Mouse (Mus musculus) liver, embryonic 13.5 days (tissue): ENCODE data around the gene Mucl3. TPM values are rescaled to one million over a fixed set of nuclear protein-coding genes. Genes with fewer than 3 reads are reported as not detected.

Experiments
- ATAC-seq: fragments of 200-750 bp; cut with Nextera tagmentation; 2 replicates; pipeline ENCODE4 v1.8.0; 2017; ENCODE audit warnings: low read depth, mild to moderate bottlenecking, moderate number of reproducible peaks, moderate library complexity
- DNase-seq: peaks from one replicate; pipeline ENCODE4 v3.0.0; 2022
- H3K27ac ChIP-seq: fragments of 300-500 bp; sonication (generic); 2 replicates; pipeline ENCODE4 v1.5.1; 2015; ENCODE audit warnings: moderate library complexity, mild to moderate bottlenecking, inconsistent platforms
- H3K27me3 ChIP-seq: fragments of 300-500 bp; sonication (generic); 2 replicates; pipeline ENCODE4 v1.6.1; 2015; ENCODE audit warnings: mild to moderate bottlenecking, inconsistent platforms
- H3K36me3 ChIP-seq: fragments of 300-500 bp; sonication (generic); 2 replicates; pipeline ENCODE4 v1.6.1; 2015; ENCODE audit warnings: mild to moderate bottlenecking, inconsistent platforms
- H3K4me1 ChIP-seq: fragments of 300-500 bp; sonication (generic); replicated peaks from 2 replicates; pipeline ENCODE4 v1.6.1; 2015; ENCODE audit warnings: inconsistent platforms
- H3K4me2 ChIP-seq: fragments of 300-500 bp; sonication (generic); 2 replicates; pipeline ENCODE4 v1.6.1; 2015; ENCODE audit warnings: inconsistent platforms, mild to moderate bottlenecking, moderate library complexity
- H3K4me3 ChIP-seq: fragments of 300-500 bp; sonication (generic); replicated peaks from 2 replicates; pipeline ENCODE4 v1.5.1; 2015; ENCODE audit warnings: mild to moderate bottlenecking, inconsistent platforms
- H3K9ac ChIP-seq: fragments of 300-500 bp; sonication (generic); 2 replicates; pipeline ENCODE4 v1.6.1; 2015; ENCODE audit warnings: mild to moderate bottlenecking, inconsistent platforms
- H3K9me3 ChIP-seq: fragments of 300-500 bp; sonication (generic); replicated peaks from 2 replicates; pipeline ENCODE4 v1.6.1; 2016; ENCODE audit warnings: inconsistent platforms
- WGBS: fragments of 180-500 bp; shearing (Covaris S2); methylation state at CpG from one replicate; pipeline ENCODE4 v1.1.7; 2015; ENCODE audit not compliant: insufficient replicate concordance; 5-methylcytosine and 5-hydroxymethylcytosine counted together
- polyA plus RNA-seq: library from polyadenylated mRNA; unstranded; fragments of >200 nt; fragmentation: Nextera tagmentation; extraction: Ambion mirVana; gene quantifications from 2 replicates; pipeline ENCODE4 v1.2.1, GENCODE M21; 2015

Mucl3 gene
- 0.03 and 0.06 TPM in 2 replicates for polyA plus RNA-seq

DNA sequence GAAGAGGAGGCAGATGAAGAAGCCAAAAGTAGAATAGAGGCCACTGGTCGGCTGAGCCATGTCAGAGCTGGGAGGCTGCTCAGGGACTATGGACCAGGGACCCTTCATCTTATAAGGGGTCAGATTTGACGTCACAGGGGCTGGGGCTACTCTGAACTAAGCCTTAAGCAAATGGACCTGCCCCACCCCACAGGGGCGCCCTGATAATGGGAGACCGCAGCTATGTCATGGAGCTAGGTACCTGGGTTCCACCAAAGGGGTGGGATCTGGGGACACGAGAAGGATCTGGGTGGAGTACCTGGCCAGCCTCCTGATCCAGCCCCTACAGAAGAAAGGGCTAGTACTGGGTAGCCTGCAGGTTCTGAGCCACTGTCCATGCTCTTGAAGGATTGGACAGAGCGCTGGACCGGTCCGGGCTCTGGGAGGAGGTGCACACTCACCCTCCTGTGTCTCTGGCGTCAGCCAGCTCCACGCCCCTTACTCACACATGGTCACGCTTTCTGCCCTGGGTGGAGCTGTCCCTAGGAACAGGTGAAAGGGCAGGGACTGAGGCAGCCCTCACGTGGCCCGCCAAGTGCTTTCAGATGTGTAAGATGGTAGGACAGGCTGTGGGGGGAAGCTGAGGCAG is at the start of gene Mucl3:
Gene Mucl3 (minus strand): TSS at position 87 of the 628 bp plus-strand sequence.
- Histone ChIP-seq H3K4me1 (no peaks in the 10 kb centered on the region), H3K27ac (no peak within 1 kb of the TSS), H3K36me3 (no peaks in the 10 kb centered on the region), H3K4me3 (no peak within 1 kb of the TSS), H3K9ac (no peak within 1 kb of the TSS), H3K27me3 (peaks cover 35% of the 10 kb centered on the region; the same call in 1 of the 2 replicates), H3K9me3 (no peaks in the 10 kb centered on the region), H3K4me2 (no peak within 1 kb of the TSS)
- no peak for ATAC-seq
- no peak for DNase-seq
- WGBS, result 51% methylated on average over 13 of the region's 13 CpGs

DNA sequence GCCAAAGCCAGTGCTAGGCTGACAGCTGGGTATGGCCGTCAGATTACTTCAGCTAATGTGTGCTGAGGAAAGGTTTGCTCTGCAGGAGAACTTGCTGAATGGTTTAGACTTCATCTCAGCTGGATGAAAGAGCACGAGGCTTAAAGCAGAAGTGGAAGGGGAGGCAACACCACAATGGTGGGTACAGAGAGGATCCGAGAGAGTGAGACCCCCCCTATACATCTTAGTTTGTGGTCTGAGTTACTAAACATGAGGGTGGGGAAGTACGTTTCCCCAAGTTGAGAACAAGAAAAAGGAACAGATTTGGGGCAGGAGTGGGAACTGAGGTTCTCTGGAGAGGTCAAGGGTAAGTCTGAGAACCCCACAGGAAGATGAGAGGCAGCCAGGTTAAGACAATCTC is 48.9 kb upstream of the Mucl3 start:
- ATAC-seq, result no peak
- H3K9me3 ChIP-seq, result 0 out of 2 replicates have a peak, but pooled peaks cover 3% of the 10 kb centered on the region
- no peak for DNase-seq
- WGBS, result 30% methylated on average over 4 of the region's 4 CpGs
- H3K9ac ChIP-seq, result no peak overlapping the region
- H3K4me1 ChIP-seq, result no peaks in the 10 kb centered on the region
- H3K4me3 ChIP-seq, result no peak overlapping the region
- no peak overlapping the region for H3K4me2 ChIP-seq
- no peaks in the 10 kb centered on the region for H3K36me3 ChIP-seq
- H3K27ac ChIP-seq, result no peak overlapping the region
- H3K27me3 ChIP-seq, result peaks cover 12% of the 10 kb centered on the region

DNA sequence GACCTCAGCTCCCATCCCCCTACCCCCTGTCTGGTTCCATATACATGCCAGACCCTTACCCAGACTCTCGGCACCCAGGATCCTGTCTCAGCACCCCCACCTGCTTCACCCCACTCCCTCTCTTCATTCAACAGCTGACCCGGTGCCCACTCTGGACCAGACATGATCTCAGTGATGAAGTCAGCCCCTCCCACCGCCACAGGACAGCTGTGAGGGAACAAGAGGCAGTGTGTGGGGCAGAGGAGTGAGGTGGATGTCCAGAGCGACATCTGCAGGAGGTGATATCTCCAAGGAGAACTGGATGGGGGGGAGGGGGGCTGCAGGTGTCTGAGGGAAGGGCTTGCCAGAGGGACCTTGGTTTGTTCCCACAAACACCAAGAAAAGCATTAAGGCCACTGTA is 48.3 kb upstream of the Mucl3 start:
- Histone ChIP-seq H3K9ac (no peak overlapping the region), H3K9me3 (0 out of 2 replicates have a peak, but pooled peaks cover 3% of the 10 kb centered on the region), H3K4me2 (no peak overlapping the region), H3K4me1 (no peaks in the 10 kb centered on the region), H3K27ac (no peak overlapping the region), H3K27me3 (peaks cover 7% of the 10 kb centered on the region), H3K36me3 (no peaks in the 10 kb centered on the region), H3K4me3 (no peak overlapping the region)
- WGBS, result 64% methylated on average over 4 of the region's 4 CpGs
- ATAC-seq, result no peak
- no peak for DNase-seq

DNA sequence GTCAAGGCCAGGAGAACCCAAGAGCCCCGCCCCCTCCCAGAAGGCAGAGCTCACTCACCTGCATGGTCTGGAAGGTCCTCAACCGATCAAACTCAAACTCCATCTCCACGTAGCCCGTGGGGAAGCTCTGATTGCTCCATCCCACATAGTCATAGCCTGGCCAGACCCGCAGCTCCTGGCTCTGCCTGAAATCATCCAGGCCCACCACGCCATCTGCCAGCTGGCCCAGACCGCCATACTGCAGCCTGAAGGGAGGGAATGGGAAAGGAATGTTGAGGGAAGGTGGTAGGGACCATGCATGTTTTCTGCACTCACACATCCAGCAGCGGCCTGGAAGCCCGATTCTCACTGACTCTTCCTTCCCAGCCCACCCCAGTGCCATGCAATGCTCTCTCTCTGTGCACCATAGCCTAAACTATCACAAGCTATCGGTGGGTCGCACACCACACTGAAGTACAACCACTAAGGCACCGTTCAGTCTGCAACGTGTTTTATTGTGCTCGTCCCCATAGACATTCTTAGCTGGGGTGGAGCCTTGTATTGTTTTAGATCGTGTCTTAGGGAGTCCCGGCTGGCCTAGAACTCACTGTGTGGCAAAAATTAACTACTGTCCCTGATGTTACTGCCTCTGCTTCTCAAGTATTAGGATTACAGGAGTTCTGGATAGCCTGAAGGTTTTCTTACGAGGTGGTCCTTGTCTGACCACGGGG is 46.6 kb upstream of the Mucl3 start:
- Histone ChIP-seq H3K4me2 (no peak overlapping the region), H3K4me3 (no peak overlapping the region), H3K4me1 (no peaks in the 10 kb centered on the region), H3K27me3 (peaks cover 13% of the 10 kb centered on the region), H3K27ac (no peak overlapping the region), H3K9me3 (no peaks in the 10 kb centered on the region), H3K36me3 (no peaks in the 10 kb centered on the region), H3K9ac (no peak overlapping the region)
- no peak for DNase-seq
- ATAC-seq, result no peak
- 69% methylated on average over 18 of the region's 18 CpGs for WGBS

DNA sequence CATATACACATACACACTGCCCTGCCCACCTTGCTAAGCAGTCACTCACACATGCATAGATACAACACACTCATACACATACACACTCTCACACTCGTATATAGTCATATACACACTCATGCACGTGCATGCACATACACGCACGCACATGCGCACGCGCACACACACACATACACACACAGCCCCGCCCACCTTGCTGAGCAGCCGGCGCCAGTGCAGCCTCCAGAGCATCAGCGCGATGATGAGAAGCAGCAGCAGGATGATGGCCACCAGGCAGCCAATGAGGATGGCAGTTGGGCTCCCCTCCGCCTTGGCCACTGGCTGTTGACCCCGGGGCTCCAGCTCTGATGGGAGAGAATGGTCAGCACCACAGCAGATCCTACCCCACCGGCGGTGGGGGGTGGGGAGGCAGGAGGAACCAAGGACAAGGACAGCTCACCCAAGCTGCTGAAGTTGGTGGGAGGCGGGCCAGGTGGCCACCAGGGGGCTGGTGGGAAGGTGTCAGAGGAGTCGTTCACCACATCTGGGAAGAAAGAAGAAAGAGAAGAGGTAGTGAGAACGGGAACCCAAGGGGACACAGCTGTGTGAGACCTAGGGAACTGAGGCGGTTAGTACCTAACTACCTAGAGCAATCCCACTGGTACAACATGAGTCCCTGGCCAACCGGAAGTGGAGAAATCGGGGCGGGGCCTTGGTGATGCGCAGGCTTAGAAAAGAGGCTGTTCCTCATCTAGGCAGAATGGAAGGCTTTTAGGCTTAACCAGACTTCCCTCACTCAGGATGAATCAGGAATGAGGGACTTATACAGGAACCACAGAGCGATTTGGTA is 45.1 kb upstream of the Mucl3 start:
- Histone ChIP-seq H3K4me2 (no peak overlapping the region), H3K27ac (no peak overlapping the region), H3K36me3 (no peaks in the 10 kb centered on the region), H3K4me1 (no peaks in the 10 kb centered on the region), H3K9ac (no peak overlapping the region), H3K4me3 (no peak overlapping the region), H3K27me3 (peaks cover 15% of the 10 kb centered on the region), H3K9me3 (no peaks in the 10 kb centered on the region)
- ATAC-seq (no peak), DNase-seq (no peak)
- 68% methylated on average over 25 of the region's 25 CpGs for WGBS

DNA sequence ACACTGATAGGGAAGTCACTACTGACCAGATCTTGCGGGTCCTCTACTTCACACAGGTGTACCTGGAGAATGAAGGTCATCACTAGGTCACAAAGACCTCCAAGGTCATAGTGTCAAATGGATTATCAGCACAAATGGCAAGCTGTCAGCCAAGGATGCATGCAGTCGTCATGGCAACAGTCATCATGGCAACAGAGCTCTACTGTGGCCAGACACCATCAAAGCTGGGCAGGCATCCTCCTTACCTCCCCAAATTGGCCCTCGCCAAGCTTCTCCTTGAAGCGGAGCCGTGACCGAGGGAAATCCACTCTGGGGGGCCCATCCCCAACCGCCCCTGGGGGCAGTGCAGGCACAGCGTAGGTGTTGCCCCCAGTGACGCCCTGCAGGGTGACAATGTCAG is 41.6 kb upstream of the Mucl3 start:
- no peak overlapping the region for H3K4me3 ChIP-seq
- no peaks in the 10 kb centered on the region for H3K9me3 ChIP-seq
- no peaks in the 10 kb centered on the region for H3K4me1 ChIP-seq
- 59% methylated on average over 9 of the region's 9 CpGs for WGBS
- H3K4me2 ChIP-seq, result no peak overlapping the region
- no peak overlapping the region for H3K9ac ChIP-seq
- H3K27me3 ChIP-seq, result peaks cover 15% of the 10 kb centered on the region
- no peak for DNase-seq
- no peak overlapping the region for H3K27ac ChIP-seq
- ATAC-seq, result no peak
- H3K36me3 ChIP-seq, result no peaks in the 10 kb centered on the region

DNA sequence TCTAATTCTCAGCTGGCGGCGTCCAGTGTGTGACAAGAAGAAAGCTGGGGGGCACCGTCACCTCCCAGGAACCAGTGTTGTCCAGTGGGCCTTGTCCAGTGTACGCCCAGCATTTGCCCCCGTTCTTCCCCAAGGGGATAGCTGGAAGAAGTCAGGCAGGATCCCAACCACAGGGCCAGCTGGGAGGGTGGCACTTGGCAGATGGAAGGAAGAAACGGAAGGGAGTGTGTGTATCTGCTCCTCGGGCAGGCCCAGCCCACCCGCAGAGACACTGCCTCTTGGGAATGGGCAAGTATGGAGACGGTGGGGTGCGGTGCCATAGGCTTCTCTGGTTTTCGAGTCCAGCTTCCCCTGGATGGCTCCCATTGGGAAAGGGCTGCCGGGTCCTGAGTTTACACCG is 38.5 kb upstream of the Mucl3 start:
- 69% methylated on average over 13 of the region's 13 CpGs for WGBS

DNA sequence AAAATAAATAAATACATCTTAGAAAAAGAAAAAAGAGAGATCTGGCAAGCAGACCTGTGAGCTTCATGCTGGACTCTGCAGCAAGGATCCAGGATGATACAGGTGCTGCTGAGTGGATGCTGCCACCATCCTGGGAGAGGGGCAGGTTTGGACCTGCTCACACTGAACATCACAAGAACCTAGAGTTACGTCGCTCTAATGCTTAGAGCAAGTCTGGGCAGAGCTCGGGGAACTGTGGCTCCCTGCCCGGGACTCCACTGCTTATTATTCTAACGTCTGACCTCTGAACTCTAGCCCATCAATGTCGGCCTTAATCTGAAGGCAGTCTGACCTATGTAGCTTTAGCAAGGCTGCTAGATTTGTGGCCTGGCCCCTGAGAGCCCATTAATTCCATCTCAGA is 37.1 kb upstream of the Mucl3 start:
- no peaks in the 10 kb centered on the region for H3K4me1 ChIP-seq
- 0 out of 2 replicates have a peak, but pooled peaks cover 8% of the 10 kb centered on the region for H3K27me3 ChIP-seq
- H3K9me3 ChIP-seq, result no peaks in the 10 kb centered on the region
- no peak overlapping the region for H3K4me2 ChIP-seq
- no peak for ATAC-seq
- H3K9ac ChIP-seq, result no peak overlapping the region
- WGBS, result 59% methylated on average over 6 of the region's 6 CpGs
- H3K4me3 ChIP-seq, result no peak overlapping the region
- no peaks in the 10 kb centered on the region for H3K36me3 ChIP-seq
- DNase-seq, result no peak
- no peak overlapping the region for H3K27ac ChIP-seq

More for the DNA sequence above, 38.5 kb upstream of the Mucl3 start:
- H3K36me3 ChIP-seq, result no peaks in the 10 kb centered on the region
- no peaks in the 10 kb centered on the region for H3K4me1 ChIP-seq
- no peak overlapping the region for H3K4me3 ChIP-seq
- ATAC-seq (no peak), DNase-seq (no peak)
- no peak overlapping the region for H3K9ac ChIP-seq
- H3K9me3 ChIP-seq, result no peaks in the 10 kb centered on the region
- H3K27ac ChIP-seq, result no peak overlapping the region
- H3K4me2 ChIP-seq, result no peak overlapping the region
- peaks cover 19% of the 10 kb centered on the region for H3K27me3 ChIP-seq

DNA sequence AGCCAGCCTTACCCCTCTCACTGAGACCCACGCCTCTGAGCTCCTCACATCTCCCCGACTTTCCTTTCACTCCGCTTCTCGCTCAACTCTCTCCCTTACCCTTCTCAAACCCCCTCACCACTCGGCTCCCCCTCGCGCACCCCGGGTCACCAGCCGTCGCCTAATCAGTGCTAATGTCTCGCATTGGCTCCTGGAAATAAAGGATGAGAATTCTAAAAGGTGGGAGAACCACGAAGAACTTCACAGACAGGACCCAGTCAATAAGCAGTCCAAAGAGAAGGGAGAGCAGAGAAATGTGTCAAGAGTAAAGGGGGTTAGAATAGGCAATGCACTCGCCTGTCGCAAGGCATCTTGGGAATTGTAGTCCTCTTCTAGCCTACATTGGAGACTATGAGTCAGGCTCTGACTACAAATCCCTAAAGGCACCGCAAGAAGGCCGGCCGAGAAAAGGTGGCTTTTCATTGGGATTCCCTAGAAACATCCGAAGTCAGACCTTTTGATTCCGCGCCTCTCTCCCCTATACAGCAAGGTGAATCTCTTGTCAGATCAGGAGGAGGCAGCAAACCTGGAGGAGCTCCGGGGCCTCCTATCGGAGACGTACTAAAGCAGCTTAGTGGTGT is 30.0 kb upstream of the Mucl3 start, which contains the start of gene Gtf2h4:
Gene Gtf2h4 (minus strand): TSS at position 324 of the 620 bp plus-strand sequence.
- ATAC-seq, result peak; percentile 95
- peaks cover 14% of the 10 kb centered on the region; the same call in 1 of the 2 replicates for H3K36me3 ChIP-seq

DNA sequence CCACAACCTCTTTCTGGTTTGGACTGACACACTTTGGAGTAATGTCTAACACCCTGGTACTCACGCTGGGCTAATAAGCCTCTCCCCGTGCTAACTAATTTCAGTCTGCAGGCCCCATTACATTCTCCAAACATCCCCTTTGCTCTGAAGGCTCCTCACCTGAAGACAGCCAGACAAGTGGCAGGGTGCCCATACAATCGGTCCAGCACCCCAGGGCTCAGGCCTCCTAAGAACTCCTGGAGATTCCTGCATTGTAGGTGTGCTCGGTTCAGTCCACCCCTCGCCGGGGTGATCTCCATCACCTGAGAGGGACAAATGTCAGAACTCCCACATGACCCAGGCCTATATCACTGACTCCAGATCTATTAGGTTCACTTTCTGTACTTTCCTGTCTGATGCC is 29.0 kb upstream of the Mucl3 start:
- Histone ChIP-seq H3K4me1 (peaks cover 28% of the 10 kb centered on the region), H3K36me3 (peaks cover 14% of the 10 kb centered on the region; the same call in 1 of the 2 replicates), H3K9ac (peak overlapping the region; percentile 83), H3K27ac (no peak overlapping the region), H3K4me3 (peak overlapping the region; percentile 78; the same call in 1 of the 2 replicates), H3K4me2 (peak overlapping the region; percentile 83), H3K27me3 (no peaks in the 10 kb centered on the region), H3K9me3 (no peaks in the 10 kb centered on the region)
- DNase-seq, result no peak
- WGBS, result 80% methylated on average over 6 of the region's 6 CpGs
- no peak for ATAC-seq

More for the DNA sequence above, 30.0 kb upstream of the Mucl3 start, which contains the start of gene Gtf2h4:
- 1% methylated on average over 23 of the region's 23 CpGs for WGBS
- H3K9me3 ChIP-seq, result no peaks in the 10 kb centered on the region
- H3K9ac ChIP-seq, result peak within 1 kb of the TSS; percentile 83
- no peak within 1 kb of the TSS; the same call in 1 of the 2 replicates for H3K27ac ChIP-seq
- H3K27me3 ChIP-seq, result no peaks in the 10 kb centered on the region
- peak within 1 kb of the TSS; percentile 78 for H3K4me3 ChIP-seq
- H3K4me1 ChIP-seq, result peaks cover 19% of the 10 kb centered on the region
- H3K4me2 ChIP-seq, result peak within 1 kb of the TSS; percentile 83
- DNase-seq, result peak; percentile 80
